Mouse (Mus musculus): ENCODE data around the gene Ifitm10. TPM values are rescaled to one million over a fixed set of nuclear protein-coding genes. Genes with fewer than 3 reads are reported as not detected.

Gene Ifitm10
- total and polyA plus RNA-seq, 2 experiments from 2014 or later: 3.9 to 4.0 TPM

GRCm38 (mm10) chr7:142403591-142403990, 30.0 kb upstream of the Ifitm10 start:
- TF ChIP-seq EP300 (IDR thresholded peaks at IDR 0.05; ENCODE audit: low read depth) (no peak), CTCF (IDR thresholded peaks at IDR 0.05; ENCODE audit: low read depth) (no peak)
- WGBS: 60% methylated on average over 4 of the region's 4 CpGs
- DNase-seq (ENCODE audit: low spot score) (no peak), ATAC-seq (ENCODE audit: insufficient read depth, low read depth) (no peak)
- H3K27ac ChIP-seq (ENCODE audit: low read depth): no peak overlapping the region
- H3K9ac ChIP-seq (replicated peaks; ENCODE audit: low read depth, low read length): no peak overlapping the region
- no peak overlapping the region for H3K4me3 ChIP-seq (ENCODE audit: low read depth, low read length)
- H3K9me3 ChIP-seq (replicated peaks; ENCODE audit: control insufficient read depth, low read length): no peaks in the 10 kb centered on the region
- no peaks in the 10 kb centered on the region for H3K4me1 ChIP-seq (ENCODE audit: control insufficient read depth, insufficient read depth)
- H3K4me2 ChIP-seq (ENCODE audit: low read depth, low read length): no peak overlapping the region
- no peaks in the 10 kb centered on the region for H3K27me3 ChIP-seq (ENCODE audit: control insufficient read depth, insufficient read depth, low read length)
- H3K36me3 ChIP-seq (replicated peaks; ENCODE audit: control insufficient read depth, insufficient read depth, low read length): no peaks in the 10 kb centered on the region

DNA sequence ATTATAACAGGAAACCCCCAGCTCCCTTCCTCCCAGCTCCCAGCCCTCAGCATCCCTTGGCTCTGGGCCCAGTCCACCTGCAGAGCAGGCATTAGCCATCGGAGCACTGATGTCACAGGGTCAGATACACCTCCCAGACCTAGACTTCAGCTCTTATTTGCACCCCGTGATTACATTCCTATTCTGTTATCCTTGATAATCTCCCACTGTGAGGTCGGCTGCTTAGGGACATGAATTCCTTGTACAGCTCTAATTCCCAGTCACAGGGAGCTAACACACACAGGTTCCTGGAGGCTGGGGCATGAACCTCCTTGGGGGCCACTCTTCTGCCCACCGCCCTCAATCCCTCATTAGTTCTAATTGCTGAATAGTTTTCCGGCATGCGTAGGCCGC, 27.2 kb upstream of the Ifitm10 start:
- WGBS: 54% methylated on average over 7 of the region's 7 CpGs
- no peak for ATAC-seq (ENCODE audit: insufficient read depth, low read depth)
- no peak overlapping the region for H3K27ac ChIP-seq (ENCODE audit: low read depth)

GRCm38 (mm10) chr7:142400112-142400749, 26.7 kb upstream of the Ifitm10 start:
- no peak overlapping the region for H3K4me3 ChIP-seq (ENCODE audit: low read depth, low read length)
- H3K36me3 ChIP-seq (replicated peaks; ENCODE audit: control insufficient read depth, insufficient read depth, low read length): no peaks in the 10 kb centered on the region
- DNase-seq (ENCODE audit: low spot score) (no peak), ATAC-seq (ENCODE audit: insufficient read depth, low read depth) (no peak)
- H3K9me3 ChIP-seq (replicated peaks; ENCODE audit: control insufficient read depth, low read length): no peaks in the 10 kb centered on the region
- no peak overlapping the region for H3K4me2 ChIP-seq (ENCODE audit: low read depth, low read length)
- H3K4me1 ChIP-seq (ENCODE audit: control insufficient read depth, insufficient read depth): no peaks in the 10 kb centered on the region
- no peak overlapping the region for H3K9ac ChIP-seq (replicated peaks; ENCODE audit: low read depth, low read length)
- H3K27me3 ChIP-seq (ENCODE audit: control insufficient read depth, insufficient read depth, low read length): no peaks in the 10 kb centered on the region
- TF ChIP-seq CTCF (IDR thresholded peaks at IDR 0.05; ENCODE audit: low read depth): no peak
- TF ChIP-seq EP300 (IDR thresholded peaks at IDR 0.05; ENCODE audit: low read depth): no peak
- H3K27ac ChIP-seq (ENCODE audit: low read depth): no peak overlapping the region
- 63% methylated on average over 7 of the region's 7 CpGs for WGBS

More for the DNA sequence above, 27.2 kb upstream of the Ifitm10 start:
- Histone ChIP-seq H3K4me1 (ENCODE audit: control insufficient read depth, insufficient read depth) (no peaks in the 10 kb centered on the region), H3K9ac (replicated peaks; ENCODE audit: low read depth, low read length) (no peak overlapping the region), H3K36me3 (replicated peaks; ENCODE audit: control insufficient read depth, insufficient read depth, low read length) (no peaks in the 10 kb centered on the region), H3K4me3 (ENCODE audit: low read depth, low read length) (no peak overlapping the region), H3K4me2 (ENCODE audit: low read depth, low read length) (no peak overlapping the region), H3K9me3 (replicated peaks; ENCODE audit: control insufficient read depth, low read length) (no peaks in the 10 kb centered on the region), H3K27me3 (ENCODE audit: control insufficient read depth, insufficient read depth, low read length) (no peaks in the 10 kb centered on the region)
- no peak for DNase-seq (ENCODE audit: low spot score)
- no peak for TF ChIP-seq EP300 (IDR thresholded peaks at IDR 0.05; ENCODE audit: low read depth)
- no peak for TF ChIP-seq CTCF (IDR thresholded peaks at IDR 0.05; ENCODE audit: low read depth)

DNA sequence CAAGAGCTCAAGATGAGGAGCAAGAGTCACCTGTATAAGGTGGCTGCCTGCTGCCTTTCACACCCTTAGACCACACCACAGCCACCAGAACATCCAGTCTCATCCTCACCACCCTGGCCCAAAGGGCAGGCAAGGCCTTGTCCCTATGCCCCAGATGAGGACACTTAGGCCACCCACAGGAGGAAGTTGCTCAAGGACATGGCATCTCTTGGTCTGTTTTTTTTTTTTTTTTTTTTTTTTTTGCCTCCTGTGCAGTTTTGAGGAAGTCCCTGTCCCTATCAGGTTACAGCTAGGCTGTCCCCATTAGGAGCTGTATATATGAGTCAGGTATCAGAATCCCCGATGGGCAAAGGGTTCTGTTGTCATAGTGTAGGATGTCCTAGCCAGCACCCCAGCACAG, 25.7 kb upstream of the Ifitm10 start:
- no peak for DNase-seq (ENCODE audit: low spot score)
- ATAC-seq (ENCODE audit: insufficient read depth, low read depth): no peak
- WGBS: 81% methylated on average over 1 of the region's 1 CpGs
- Histone ChIP-seq H3K27ac (ENCODE audit: low read depth) (no peak overlapping the region), H3K9me3 (replicated peaks; ENCODE audit: control insufficient read depth, low read length) (no peaks in the 10 kb centered on the region), H3K4me3 (ENCODE audit: low read depth, low read length) (no peak overlapping the region), H3K4me2 (ENCODE audit: low read depth, low read length) (no peak overlapping the region), H3K36me3 (replicated peaks; ENCODE audit: control insufficient read depth, insufficient read depth, low read length) (no peaks in the 10 kb centered on the region), H3K4me1 (ENCODE audit: control insufficient read depth, insufficient read depth) (no peaks in the 10 kb centered on the region), H3K27me3 (ENCODE audit: control insufficient read depth, insufficient read depth, low read length) (no peaks in the 10 kb centered on the region), H3K9ac (replicated peaks; ENCODE audit: low read depth, low read length) (no peak overlapping the region)
- TF ChIP-seq CTCF (IDR thresholded peaks at IDR 0.05; ENCODE audit: low read depth) (no peak), EP300 (IDR thresholded peaks at IDR 0.05; ENCODE audit: low read depth) (no peak)

- Histone ChIP-seq H3K9me3 (replicated peaks; ENCODE audit: control insufficient read depth, low read length) (no peaks in the 10 kb centered on the region), H3K27me3 (ENCODE audit: control insufficient read depth, insufficient read depth, low read length) (no peaks in the 10 kb centered on the region), H3K4me2 (ENCODE audit: low read depth, low read length) (no peak overlapping the region), H3K27ac (ENCODE audit: low read depth) (no peak overlapping the region; the same call in 1 of the 2 replicates), H3K4me3 (ENCODE audit: low read depth, low read length) (no peak overlapping the region), H3K4me1 (ENCODE audit: control insufficient read depth, insufficient read depth) (no peaks in the 10 kb centered on the region), H3K36me3 (replicated peaks; ENCODE audit: control insufficient read depth, insufficient read depth, low read length) (no peaks in the 10 kb centered on the region), H3K9ac (replicated peaks; ENCODE audit: low read depth, low read length) (no peak overlapping the region)
- ATAC-seq (ENCODE audit: insufficient read depth, low read depth): peak; percentile 21; the same call in 1 of the 2 replicates
- 32% methylated on average over 2 of the region's 2 CpGs for WGBS
- peak; percentile 14 for DNase-seq (ENCODE audit: low spot score)
- no peak for TF ChIP-seq CTCF (IDR thresholded peaks at IDR 0.05; ENCODE audit: low read depth)
- TF ChIP-seq EP300 (IDR thresholded peaks at IDR 0.05; ENCODE audit: low read depth): no peak
Measured at GRCm38 (mm10) chr7:142398052-142398451, 24.5 kb upstream of the Ifitm10 start.

GRCm38 (mm10) chr7:142396611-142397010, 23.1 kb upstream of the Ifitm10 start:
- no peaks in the 10 kb centered on the region for H3K36me3 ChIP-seq (replicated peaks; ENCODE audit: control insufficient read depth, insufficient read depth, low read length)
- H3K27ac ChIP-seq (ENCODE audit: low read depth): no peak overlapping the region
- H3K4me2 ChIP-seq (ENCODE audit: low read depth, low read length): no peak overlapping the region
- DNase-seq (ENCODE audit: low spot score): no peak
- no peak overlapping the region for H3K4me3 ChIP-seq (ENCODE audit: low read depth, low read length)
- H3K9ac ChIP-seq (replicated peaks; ENCODE audit: low read depth, low read length): no peak overlapping the region
- no peaks in the 10 kb centered on the region for H3K9me3 ChIP-seq (replicated peaks; ENCODE audit: control insufficient read depth, low read length)
- H3K27me3 ChIP-seq (ENCODE audit: control insufficient read depth, insufficient read depth, low read length): no peaks in the 10 kb centered on the region
- no peaks in the 10 kb centered on the region for H3K4me1 ChIP-seq (ENCODE audit: control insufficient read depth, insufficient read depth)
- TF ChIP-seq EP300 (IDR thresholded peaks at IDR 0.05; ENCODE audit: low read depth) (no peak), CTCF (IDR thresholded peaks at IDR 0.05; ENCODE audit: low read depth) (no peak)
- no peak for ATAC-seq (ENCODE audit: insufficient read depth, low read depth)
- 63% methylated on average over 1 of the region's 1 CpGs for WGBS

Measured in heart, postnatal 0 days (tissue).